Mouse (Mus musculus) lung, adult 2 months (tissue): Measurements from ENCODE around the gene Cnpy1.

Experiments used
- CTCF ChIP-seq: fragments of 200-500 bp; IDR thresholded peaks from 2 replicates; pipeline ENCODE4 v1.5.1; 2011; ENCODE audit warnings: mild to moderate bottlenecking, low read length, control low read depth; ENCODE audit not compliant: insufficient read depth
- POLR2A ChIP-seq: fragments of 200-500 bp; IDR thresholded peaks from 2 replicates; pipeline ENCODE4 v1.6.1; 2011; ENCODE audit warnings: low read depth, mild to moderate bottlenecking, control low read depth, low read length, borderline replicate concordance; ENCODE audit errors: extremely low read depth

- no peak for TF ChIP-seq CTCF
- TF ChIP-seq POLR2A = no peak
These were observed 69.6 kb downstream of the Cnpy1 start for GRCm38 (mm10) chr5:28176023-28176422.
